Mouse (Mus musculus) retina, embryonic 14.5 days (tissue): ENCODE measurements around the gene Ttpal.

ENCODE experiments used
- DNase-seq: peaks from one replicate; pipeline ENCODE4 v3.0.0-alpha.2; 2015; ENCODE audit warnings: low spot score

The Ttpal gene

DNA sequence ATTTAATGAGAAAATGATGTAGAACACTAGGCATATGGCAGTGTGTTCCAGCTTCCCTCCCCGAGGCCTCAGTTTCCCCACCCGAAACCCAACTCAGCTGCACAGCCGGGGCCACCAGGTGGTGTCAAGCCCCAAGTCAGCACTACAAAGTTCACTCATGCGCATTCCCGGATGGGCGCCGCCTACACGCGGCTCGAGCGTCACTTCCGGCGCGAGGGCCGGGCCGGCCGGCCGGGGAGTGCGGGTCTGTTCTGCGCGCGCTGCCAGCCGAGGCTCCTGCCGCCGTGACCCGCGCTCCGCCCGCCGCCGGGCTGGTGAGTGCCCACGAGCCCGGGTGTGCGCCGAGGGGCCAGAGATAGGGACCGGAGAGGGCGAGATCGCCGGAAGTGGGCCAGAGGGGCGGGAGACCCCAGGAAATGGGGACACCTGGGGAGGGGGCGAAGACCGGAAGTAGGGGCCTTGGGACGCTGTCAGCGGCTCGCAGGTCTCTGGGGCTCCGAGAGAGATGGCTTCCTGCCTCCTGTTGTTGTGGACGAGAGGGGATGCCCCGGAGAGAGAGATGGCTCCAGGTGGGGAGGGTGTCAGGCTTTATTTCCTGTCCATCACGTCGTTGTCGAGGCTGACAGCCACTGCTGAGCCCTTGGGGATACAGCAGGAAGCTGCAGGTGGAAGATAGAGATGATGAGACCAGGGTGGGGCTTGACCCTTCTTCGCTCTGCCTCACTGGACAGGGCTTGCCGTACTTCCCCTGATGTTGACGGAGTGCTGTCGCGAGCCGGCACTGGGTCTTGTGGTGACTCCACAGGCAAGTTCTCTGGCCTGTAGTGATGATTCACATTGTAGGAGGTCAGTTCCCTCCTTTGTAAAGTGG, at the start of gene Ttpal:
Gene Ttpal (plus strand): TSS at position 214 of the 871 bp plus-strand sequence.
- DNase-seq, result peak; percentile 91

DNA sequence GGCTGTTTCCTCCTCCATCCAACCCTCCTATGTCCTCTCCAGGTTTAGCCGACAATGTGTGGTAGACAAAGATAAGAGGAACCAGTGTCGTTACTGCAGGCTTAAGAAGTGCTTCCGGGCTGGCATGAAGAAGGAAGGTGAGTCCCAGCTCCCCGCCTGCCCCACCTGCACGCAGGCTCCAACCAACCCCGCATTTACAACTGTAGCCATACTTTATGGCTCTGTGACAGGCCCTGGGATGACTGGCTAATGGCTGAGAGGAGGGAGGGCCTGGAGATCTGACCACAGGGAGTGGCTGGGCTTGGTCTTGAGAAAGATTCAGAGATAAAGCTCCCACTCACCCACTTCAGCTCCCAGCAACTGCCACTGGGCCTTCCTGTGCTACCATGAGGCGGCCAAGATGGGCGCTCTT, 49.6 kb upstream of the Ttpal start:
- no peak for DNase-seq

DNA sequence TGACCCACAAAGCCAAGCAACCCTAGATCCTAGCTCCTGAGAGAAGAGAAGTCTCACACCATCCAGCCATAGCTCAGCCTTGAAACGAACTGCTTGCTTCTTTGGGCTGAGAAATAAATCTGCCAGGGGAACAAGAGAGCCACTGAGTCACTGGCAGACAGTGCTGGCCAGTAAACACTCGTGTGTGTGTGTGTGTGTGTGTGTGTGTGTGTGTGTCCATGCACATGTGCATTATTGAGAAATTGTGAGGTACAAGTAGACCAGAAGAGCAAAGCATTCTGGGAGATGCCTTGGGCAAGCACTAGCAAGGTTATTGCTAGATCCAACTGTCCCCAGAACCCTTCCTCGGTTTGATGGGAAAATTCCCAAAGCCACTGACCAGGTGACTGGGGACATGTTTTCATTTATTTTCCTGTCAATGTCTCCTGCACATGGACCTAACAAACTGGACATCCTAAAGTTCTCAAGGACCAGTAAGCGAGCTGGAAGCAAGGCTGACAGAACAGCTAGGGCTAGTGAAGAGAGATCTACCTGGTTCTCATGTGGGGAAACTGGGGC, 47.6 kb upstream of the Ttpal start:
- DNase-seq, result no peak

DNA sequence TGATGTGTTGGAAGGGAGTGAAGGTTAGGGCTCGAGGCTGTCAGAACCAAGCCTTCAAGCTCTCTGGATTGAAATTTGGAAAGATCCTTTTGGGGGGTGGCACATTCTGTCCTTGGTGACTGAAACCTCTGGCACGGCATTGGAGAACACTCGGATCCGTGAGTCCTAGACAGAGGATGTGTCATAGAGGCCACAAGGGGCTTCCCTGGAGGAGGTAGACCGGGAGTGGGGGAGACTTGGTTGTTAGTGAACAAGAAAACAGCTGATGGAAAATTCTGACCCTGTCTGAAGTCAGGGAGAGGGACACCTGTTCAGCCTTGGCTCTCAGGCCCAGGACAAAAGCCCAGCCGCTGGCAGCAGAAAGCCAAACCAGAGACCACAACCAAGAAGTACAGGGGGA, 47.1 kb upstream of the Ttpal start:
- no peak for DNase-seq

DNA sequence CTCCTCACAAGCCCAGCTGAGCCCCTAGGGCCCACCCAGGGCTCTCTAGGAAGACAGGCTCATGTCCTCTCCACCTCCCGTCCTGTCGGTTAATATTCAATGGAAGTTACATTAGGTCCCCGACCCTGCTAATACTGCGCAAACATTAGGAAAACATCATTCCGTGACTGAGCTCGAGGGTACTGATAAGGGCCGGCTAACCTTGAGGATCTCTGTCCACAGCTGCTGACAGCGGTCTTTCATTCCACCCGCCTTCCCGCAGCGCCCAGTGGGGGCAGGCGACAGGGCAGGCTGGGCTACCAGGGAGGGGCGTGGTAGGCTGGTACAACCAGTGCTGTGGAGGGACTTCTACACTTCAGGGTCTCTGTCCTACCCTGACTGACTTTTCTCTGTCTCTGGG, 46.7 kb upstream of the Ttpal start:
- no peak for DNase-seq

DNA sequence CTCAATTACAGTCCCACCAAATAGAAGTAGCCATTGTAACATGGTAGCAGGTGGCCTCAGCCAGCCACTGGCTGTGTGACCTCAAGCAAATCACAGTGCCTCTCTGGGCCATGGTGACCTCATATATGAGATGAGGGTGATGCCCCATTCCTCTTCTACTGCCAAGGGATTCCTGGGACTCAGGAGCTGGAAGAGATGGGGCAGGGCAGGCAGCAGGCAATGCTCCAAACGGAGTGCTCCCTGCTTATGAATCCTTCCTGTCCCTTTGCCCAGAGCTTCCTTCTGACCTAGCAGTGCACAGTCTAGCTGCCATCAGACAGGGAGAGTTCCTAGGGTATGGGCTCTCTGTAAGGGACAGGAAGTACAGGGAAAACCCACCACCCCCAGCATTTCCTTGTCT, 43.6 kb upstream of the Ttpal start:
- DNase-seq, result no peak

DNA sequence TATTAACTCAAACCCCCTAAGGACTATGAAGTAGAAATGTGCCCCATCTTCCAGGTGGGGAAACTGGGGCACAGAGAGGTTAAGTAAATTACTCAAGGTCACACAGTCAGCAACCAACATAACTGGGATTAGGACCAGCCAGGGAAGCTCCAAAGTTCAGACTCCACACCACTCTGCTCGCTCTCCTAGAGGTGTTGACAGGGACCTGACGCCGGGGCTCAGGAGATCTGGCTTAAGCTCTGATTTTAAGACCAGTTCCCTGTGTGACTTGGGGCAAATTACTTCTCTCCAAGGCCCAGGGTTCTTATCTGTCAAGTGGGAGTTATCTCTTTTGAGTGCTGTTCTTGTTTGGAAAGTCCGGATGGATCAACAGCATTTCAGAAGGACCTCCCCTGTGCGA, 42.9 kb upstream of the Ttpal start:
- no peak for DNase-seq

DNA sequence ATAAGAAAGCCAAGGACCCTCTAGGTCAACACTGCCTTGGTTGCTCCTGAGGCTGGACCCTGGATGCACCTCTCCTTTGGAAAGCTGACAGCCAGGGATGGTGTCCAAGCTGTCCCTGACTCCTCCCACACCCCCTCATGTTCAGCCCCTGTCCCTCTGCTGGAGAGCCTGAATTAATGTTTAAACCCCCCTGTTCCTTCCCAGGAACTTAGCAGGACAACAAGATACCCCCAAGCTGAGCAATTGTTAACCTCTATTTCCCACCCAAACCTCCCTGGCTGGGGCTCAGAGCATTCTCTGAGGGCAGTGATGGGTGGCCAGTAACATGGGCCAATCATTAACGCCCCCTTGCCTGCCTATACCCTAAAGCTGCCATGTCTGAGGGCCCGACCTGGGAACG, 41.9 kb upstream of the Ttpal start:
- no peak for DNase-seq

DNA sequence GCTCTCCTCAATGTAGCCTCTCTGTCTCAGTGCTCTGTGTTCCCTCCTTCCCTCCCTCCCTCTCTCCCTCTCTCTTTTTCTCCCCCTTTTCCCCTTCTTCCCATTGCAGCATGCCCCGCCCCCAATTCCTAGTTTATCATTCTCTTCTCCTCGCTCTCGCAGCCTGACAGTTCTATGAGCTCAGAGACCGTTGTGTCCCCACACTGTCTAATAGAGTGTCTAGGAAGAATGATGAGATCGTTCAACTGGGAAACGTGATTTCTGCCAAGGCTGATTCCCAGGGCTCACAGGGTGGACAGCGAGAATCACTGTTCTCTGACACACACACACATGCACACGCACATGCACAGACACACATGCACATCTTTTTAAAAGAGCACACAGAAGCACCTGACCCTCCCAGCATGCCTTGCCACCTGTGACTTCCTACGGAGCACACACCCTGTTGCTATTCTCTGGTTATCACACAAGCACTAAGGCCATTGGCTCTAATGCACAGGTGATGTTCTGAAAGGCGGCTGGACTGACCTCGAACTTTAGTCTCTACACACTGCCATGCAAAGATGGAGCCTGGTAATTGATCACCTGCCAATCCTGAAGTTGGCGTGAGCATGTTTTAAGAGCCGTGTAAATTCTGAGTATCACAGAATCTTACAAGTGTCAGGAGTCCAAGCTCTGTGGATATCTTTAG, 40.7 kb upstream of the Ttpal start:
- no peak for DNase-seq

DNA sequence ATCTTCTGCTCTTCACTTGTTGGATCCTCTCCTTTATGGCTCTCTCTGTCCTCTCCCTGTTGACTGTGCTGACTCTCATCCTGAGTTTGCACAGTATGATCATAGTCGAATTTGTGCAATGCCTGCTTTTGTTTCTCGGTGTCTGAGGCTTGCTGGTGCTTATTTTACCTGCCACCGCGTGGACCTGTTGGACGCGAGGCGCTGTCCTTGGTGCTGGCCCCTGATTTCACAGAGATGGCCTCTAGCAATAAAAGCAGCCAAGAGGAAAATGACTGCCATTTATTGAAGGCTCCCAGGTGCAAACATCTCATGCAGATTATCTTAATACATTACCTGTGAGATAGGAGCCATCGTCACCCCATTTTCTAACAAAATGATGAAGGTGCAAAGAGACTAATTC, 37.5 kb upstream of the Ttpal start:
- DNase-seq, result peak; percentile 21

DNA sequence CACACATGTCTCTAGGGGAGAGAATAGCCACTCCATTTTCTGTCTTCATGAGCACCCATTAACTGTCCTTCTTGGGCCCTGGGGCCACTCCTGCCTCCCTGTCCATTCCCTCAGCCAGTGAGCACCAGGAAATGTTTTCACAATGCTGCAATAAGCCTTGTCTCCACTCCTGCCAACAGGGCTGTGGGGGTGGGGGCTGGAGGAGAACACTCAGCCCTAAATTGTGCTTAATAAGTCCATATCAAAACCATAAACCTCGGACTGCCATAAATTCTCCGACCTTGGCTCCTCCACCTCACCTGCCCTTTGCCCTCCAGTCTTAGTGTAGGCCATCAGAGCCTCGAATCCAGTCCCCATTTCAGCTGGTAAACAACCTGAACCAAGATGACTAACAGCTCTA, 27.8 kb upstream of the Ttpal start:
- DNase-seq, result no peak

DNA sequence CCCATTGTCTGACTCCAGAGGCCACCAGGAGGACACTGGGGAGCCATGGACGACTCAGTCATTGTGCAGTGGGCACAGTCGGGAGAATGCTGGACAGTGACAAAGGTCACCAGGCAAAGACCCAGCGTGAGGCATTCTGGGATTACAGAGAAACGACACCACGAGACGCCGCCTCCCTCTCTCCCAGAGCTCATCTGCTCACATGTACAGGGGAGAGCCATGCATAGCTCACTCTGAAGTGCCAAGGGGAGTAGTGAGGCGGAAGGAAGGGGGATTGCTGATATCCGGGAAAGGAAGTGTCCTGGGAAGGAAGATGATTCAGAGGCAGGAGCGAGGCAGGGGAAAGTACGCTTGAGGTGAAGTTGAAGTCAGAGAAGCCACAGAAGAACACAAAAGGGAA, 26.9 kb upstream of the Ttpal start:
- no peak for DNase-seq

DNA sequence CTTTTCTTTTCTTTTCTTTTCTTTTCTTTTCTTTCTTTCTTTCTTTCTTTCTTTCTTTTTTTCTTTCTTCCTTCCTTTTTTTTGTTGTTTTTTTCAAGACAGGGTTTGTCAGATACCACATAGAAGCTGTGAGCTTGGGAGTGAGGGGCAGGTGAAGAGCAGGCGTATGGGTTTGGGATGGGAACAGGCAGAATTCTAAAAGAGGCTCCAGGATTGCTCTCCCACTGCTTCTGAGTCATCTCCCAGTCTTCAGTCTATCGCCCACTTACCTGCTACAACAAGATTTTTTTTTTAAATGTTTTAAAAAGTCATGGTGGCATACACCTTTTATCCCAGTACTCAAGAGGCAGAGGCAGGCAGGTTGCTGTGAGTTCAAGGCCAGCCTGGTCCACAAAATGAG, 24.1 kb upstream of the Ttpal start:
- no peak for DNase-seq

DNA sequence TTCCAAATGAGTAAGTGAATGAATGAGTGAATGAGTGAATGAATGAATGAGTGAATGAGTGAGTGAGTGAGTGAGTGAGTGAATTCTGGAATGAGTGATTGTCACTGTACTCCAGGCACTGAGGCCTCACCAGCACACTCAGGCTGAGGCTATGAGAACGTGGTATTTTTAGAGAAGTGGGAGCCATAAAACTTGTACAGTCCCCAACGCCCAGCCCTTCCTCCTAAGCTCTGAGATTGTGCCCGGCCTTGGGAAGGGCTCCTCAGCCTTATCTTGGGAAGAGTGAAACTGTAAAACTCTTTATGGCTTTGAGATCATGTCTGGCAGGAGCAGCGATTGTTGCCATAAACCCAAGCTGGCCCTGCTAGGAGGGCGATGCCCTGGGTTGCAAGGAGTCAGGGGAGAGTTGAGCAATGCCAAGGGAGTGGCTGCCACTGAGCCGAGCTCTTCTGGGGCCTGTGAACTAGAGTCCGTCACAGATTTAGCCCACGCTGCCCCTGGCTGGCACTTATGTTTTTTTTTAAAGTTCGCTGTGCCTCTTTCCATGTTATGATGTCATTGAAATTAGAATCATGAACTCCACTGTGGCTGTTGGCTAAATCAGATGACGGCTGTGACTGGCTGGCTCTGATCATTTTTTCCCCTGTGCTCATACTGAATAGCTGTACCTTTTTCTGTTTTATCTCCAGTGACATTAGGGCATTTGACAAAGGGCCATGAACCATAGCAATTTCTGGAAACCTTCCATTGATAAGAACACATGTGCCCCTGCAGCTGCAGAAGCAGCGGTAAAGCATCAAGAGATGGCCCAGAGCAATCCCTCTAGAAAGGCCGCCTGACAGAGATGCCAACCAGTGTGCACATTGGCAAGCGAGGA, 21.8 kb upstream of the Ttpal start:
- DNase-seq, result no peak

DNA sequence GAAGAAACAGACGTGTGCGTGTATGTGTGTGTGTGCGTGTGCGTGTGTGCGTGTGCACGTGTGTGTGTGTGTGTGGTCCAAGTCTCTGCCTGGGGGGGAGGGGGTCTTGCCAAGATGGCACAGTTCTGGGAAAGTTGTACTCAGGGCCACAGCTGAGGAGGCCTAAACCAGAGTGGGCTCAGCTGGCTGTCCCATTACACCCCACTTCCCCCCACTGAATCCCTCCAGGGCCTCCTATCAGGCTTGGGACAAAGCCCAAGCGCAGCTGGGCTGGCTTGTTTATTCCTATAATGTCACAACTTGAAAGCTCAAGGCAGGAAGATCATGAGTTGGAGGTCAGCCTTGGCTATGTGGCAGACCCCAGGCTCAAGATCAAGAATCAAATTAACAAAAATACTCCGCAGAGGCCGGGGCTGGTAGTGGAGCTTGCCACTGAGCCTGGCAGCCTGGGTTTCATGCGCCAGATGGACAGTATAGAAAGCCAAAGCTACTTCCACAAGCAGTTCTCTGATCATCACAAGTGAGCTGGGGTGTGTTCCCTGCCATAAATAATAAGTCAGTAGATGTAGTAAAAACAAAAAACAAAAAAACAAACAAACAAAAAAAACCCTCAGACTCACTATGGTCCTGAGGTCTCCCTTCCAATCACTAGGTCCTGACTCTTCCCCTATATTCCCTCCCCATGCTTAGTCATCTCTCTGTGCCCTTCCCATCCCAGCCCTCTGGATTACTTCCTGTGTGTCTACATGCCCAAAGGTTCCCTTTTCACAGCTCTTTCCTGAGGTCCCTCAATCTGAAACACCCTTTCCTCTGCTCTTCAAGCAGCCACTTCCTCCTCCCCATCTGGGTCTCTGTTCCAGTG, 18.7 kb upstream of the Ttpal start:
- DNase-seq, result no peak

DNA sequence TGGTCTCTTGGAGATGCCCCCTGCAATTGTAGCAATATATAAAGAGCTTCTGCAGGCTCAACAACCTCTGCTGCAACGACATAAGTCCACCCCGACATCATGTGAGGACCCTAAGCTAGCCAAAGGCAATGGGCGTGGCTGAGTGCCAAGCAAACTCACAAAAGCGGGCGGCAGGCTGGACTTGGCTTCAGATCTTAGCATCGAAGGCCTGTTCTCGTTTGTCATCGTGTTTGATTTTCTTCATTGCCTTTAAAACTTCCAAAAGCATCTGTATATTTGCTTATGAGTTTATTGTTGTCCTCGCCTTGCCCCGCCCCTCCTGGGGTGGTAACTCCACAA, 18.1 kb upstream of the Ttpal start:
- no peak for DNase-seq

DNA sequence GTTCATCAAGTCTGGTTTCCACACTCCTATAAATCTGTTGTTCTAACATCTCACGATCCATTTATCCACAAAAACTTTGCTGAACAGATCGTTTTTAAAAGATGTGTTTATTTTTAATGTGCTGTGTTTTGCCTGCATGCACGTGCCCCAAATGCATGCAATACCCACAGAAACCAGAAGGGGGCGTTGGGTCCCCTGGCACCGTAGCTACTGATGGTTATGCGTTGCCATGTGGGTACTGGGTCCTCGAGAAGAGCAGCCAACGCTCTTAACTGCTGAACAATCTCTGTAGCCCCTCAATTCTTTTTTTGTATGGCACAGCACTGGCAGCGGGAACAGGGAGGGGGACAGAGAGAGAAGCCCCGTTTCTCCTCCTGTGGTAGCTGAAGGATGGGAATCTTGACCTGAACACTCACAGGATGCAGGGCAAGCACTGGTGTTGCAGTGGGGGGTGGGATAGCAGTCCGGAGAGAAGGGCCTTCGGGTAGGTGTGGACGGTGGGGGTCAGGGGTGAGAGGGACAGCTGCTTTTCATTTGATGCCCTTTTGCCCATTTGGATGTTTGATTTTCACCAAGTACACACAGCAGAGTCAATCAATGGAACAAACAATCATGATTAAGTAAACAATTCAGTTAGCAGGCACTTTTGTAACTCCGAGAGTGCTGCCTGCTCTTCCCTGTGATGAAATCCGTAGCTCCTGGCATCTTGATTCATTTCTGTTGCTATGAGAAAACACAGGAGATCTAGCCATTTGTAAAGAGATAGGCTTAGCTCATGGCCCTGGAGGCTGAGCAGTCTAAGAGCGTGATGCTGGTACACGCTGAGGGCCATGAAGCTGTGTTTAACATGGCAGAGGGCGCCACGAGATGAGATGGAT, 15.5 kb upstream of the Ttpal start:
- peak; percentile 72 for DNase-seq

DNA sequence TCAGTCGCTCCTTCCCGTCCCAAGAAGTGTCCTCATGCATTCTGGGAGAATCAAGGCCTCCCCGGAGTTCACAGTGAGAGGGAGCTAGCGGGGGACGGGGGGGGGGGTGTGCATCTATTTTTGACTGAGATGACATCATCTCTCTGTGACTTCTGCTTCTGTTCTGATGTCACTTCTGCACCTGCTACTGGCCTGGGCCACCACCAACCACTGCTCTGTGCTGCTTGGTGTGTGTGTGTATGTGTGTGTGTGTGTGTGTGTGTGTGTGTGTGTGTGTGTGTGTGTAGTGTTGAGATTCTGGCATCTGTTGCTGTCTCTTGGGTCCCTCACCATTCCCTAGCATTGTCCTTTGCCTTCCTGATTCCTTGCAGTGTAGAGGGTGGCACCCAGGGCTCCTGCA, 14.6 kb upstream of the Ttpal start:
- no peak for DNase-seq

DNA sequence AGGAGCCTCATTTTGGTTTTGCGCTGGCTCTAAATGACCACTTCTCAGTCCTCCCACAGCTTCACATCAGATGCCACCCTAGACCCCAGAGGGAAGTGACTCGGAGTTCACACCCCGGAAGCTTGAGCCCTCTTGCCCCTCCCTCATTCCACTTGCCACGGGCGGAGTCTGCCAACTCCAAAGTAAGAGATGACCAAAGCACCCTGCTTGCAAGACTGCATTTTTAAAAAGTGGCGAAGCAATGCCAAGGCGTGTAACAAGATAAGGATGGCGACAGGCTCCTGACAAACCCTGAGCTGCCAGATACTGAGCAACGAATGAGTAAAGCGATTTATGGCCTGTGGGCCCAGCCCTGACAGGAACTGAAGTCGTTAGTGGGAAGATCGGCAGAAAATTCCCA, 11.9 kb upstream of the Ttpal start:
- no peak for DNase-seq

DNA sequence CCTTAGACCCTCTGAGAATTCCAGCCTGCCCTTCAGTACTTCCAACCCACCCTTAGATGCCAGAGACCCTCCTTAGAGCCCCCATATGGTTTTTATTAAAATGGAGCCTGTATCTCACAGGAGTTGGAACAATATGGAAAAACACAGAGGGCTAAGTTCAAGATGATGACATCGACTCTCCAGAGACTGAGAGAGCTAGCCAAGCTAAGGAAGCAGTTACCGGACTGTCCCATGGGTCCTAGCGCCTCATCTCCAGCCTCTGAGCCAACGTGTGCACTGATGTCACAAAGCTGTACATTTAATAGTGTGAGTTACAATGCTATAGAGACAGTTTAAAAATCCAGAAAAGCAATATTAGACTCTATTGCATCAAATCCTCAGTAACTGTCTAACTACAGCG, 11.1 kb upstream of the Ttpal start:
- no peak for DNase-seq

DNA sequence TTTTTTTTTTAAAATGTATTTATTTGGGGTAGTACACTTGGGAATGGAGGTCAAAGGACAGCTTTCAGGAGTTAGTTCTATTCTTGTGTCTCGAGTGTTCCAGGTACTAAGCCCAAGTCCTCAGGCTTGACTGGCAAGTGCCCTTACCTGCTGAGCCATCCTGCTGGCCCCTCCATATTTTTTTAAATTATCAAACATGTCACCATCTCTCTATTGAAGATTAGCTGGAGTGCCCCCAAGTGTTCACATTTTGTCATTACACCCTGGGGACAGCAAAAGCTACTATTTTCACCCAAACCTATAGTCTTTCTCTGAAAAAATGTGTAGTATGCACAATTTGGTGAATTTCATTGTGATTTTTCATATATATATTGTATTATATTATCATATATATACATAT, 10.0 kb upstream of the Ttpal start:
- DNase-seq, result peak; percentile 45
